Mouse (Mus musculus): ENCODE results near the gene Gjb4. TPM values are rescaled to one million over a fixed set of nuclear protein-coding genes. Genes with fewer than 3 reads are reported as not detected.

Gene Gjb4
- polyA plus RNA-seq, 1 experiment from 2014 or later: 0.31 TPM

GRCm38 (mm10) chr4:127377344-127377743 is 23.5 kb upstream of the Gjb4 start:
- TF ChIP-seq EP300 (IDR thresholded peaks at IDR 0.05): no peak
- TF ChIP-seq CTCF (IDR thresholded peaks at IDR 0.05): peak; percentile 70
- no peak overlapping the region for H3K9ac ChIP-seq (replicated peaks; ENCODE audit: low read depth)
- H3K36me3 ChIP-seq (ENCODE audit: insufficient read depth, low read length): no peaks in the 10 kb centered on the region
- H3K4me3 ChIP-seq (ENCODE audit: low read depth, low read length): no peak overlapping the region
- H3K27ac ChIP-seq (ENCODE audit: low read length): no peak overlapping the region
- no peaks in the 10 kb centered on the region for H3K27me3 ChIP-seq (replicated peaks; ENCODE audit: insufficient read depth, low read length)
- no peaks in the 10 kb centered on the region for H3K9me3 ChIP-seq (ENCODE audit: low read length)
- WGBS: 35% methylated on average over 4 of the region's 4 CpGs
- H3K4me1 ChIP-seq (ENCODE audit: insufficient read depth, low read depth, low read length): no peaks in the 10 kb centered on the region
- no peak for ATAC-seq
- no peak overlapping the region for H3K4me2 ChIP-seq (replicated peaks; ENCODE audit: low read depth, low read length)
- DNase-seq (ENCODE audit: low spot score): no peak

- 85% methylated on average over 17 of the region's 17 CpGs for WGBS
- Histone ChIP-seq H3K4me2 (replicated peaks; ENCODE audit: low read depth, low read length) (no peak overlapping the region), H3K36me3 (ENCODE audit: insufficient read depth, low read length) (no peaks in the 10 kb centered on the region), H3K9me3 (ENCODE audit: low read length) (no peaks in the 10 kb centered on the region), H3K9ac (replicated peaks; ENCODE audit: low read depth) (no peak overlapping the region), H3K4me1 (ENCODE audit: insufficient read depth, low read depth, low read length) (no peaks in the 10 kb centered on the region), H3K27ac (ENCODE audit: low read length) (no peak overlapping the region), H3K27me3 (replicated peaks; ENCODE audit: insufficient read depth, low read length) (no peaks in the 10 kb centered on the region), H3K4me3 (ENCODE audit: low read depth, low read length) (no peak overlapping the region)
- DNase-seq (ENCODE audit: low spot score) (no peak), ATAC-seq (no peak)
- TF ChIP-seq EP300 (IDR thresholded peaks at IDR 0.05) (no peak), CTCF (IDR thresholded peaks at IDR 0.05) (no peak)
Measured at GRCm38 (mm10) chr4:127375541-127376177, 21.8 kb upstream of the Gjb4 start.

DNA sequence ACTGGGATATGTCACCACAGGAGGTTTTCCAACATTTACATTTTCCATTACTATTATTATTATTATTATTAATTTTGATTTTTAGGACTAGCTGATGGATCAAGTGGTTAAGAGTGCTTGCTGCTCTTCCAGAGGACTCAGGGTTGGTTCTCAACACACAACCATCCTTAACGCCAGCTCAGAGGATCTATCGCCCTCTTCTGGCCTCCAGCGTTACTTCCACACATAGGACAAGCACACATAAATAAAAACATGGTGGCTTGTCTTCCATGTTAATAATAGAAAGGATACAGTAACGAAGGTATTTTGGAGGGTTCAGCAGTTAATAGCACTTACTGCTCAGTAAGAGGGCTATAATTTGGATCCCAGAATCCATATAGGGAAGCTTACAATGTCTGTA is 20.8 kb upstream of the Gjb4 start:
- ATAC-seq: no peak
- no peaks in the 10 kb centered on the region for H3K4me1 ChIP-seq (ENCODE audit: insufficient read depth, low read depth, low read length)
- 81% methylated on average over 4 of the region's 4 CpGs for WGBS

DNA sequence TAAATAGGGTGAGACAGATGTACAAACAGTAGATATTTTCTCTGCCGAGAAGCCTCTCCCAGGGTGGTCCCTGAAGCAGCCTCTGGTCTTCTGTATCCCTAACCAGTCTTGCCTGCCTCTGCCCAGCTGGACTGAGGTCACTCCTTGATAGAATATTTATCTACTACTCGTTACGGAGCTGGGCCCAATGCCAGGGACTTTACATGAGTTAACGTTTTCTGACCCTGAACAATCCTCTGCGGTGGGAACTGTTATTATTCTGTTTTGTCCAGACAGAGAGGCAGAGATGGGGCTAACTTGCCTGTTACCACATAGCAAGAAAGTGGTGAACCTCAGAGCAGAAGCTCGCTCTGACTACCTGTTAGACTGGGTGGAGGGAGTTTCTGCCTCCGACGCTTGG is 19.6 kb upstream of the Gjb4 start:
- no peaks in the 10 kb centered on the region for H3K27me3 ChIP-seq (replicated peaks; ENCODE audit: insufficient read depth, low read length)
- H3K9ac ChIP-seq (replicated peaks; ENCODE audit: low read depth): no peak overlapping the region
- no peaks in the 10 kb centered on the region for H3K36me3 ChIP-seq (ENCODE audit: insufficient read depth, low read length)
- no peak for TF ChIP-seq CTCF (IDR thresholded peaks at IDR 0.05)
- TF ChIP-seq EP300 (IDR thresholded peaks at IDR 0.05): no peak
- 29% methylated on average over 8 of the region's 8 CpGs for WGBS
- no peak overlapping the region for H3K27ac ChIP-seq (ENCODE audit: low read length)
- no peak overlapping the region for H3K4me3 ChIP-seq (ENCODE audit: low read depth, low read length)
- DNase-seq (ENCODE audit: low spot score): no peak
- H3K4me1 ChIP-seq (ENCODE audit: insufficient read depth, low read depth, low read length): no peaks in the 10 kb centered on the region
- H3K4me2 ChIP-seq (replicated peaks; ENCODE audit: low read depth, low read length): no peak overlapping the region
- no peak for ATAC-seq
- H3K9me3 ChIP-seq (ENCODE audit: low read length): no peaks in the 10 kb centered on the region

More for the DNA sequence above, 20.8 kb upstream of the Gjb4 start:
- TF ChIP-seq EP300 (IDR thresholded peaks at IDR 0.05) (no peak), CTCF (IDR thresholded peaks at IDR 0.05) (no peak)
- Histone ChIP-seq H3K9ac (replicated peaks; ENCODE audit: low read depth) (no peak overlapping the region), H3K9me3 (ENCODE audit: low read length) (no peaks in the 10 kb centered on the region), H3K36me3 (ENCODE audit: insufficient read depth, low read length) (no peaks in the 10 kb centered on the region), H3K27me3 (replicated peaks; ENCODE audit: insufficient read depth, low read length) (no peaks in the 10 kb centered on the region), H3K27ac (ENCODE audit: low read length) (no peak overlapping the region), H3K4me3 (ENCODE audit: low read depth, low read length) (no peak overlapping the region), H3K4me2 (replicated peaks; ENCODE audit: low read depth, low read length) (no peak overlapping the region)
- DNase-seq (ENCODE audit: low spot score): no peak

GRCm38 (mm10) chr4:127371546-127371945 is 17.7 kb upstream of the Gjb4 start:
- peak; percentile 92 for DNase-seq (ENCODE audit: low spot score)
- Histone ChIP-seq H3K36me3 (ENCODE audit: insufficient read depth, low read length) (no peaks in the 10 kb centered on the region), H3K9ac (replicated peaks; ENCODE audit: low read depth) (no peak overlapping the region), H3K9me3 (ENCODE audit: low read length) (no peaks in the 10 kb centered on the region), H3K4me1 (ENCODE audit: insufficient read depth, low read depth, low read length) (no peaks in the 10 kb centered on the region), H3K27me3 (replicated peaks; ENCODE audit: insufficient read depth, low read length) (no peaks in the 10 kb centered on the region), H3K4me3 (ENCODE audit: low read depth, low read length) (no peak overlapping the region), H3K27ac (ENCODE audit: low read length) (no peak overlapping the region), H3K4me2 (replicated peaks; ENCODE audit: low read depth, low read length) (no peak overlapping the region)
- ATAC-seq: peak; percentile 92
- TF ChIP-seq EP300 (IDR thresholded peaks at IDR 0.05): peak; percentile 31; the same call in 1 of the 2 replicates
- TF ChIP-seq CTCF (IDR thresholded peaks at IDR 0.05): peak; percentile 40
- 41% methylated on average over 5 of the region's 5 CpGs for WGBS

DNA sequence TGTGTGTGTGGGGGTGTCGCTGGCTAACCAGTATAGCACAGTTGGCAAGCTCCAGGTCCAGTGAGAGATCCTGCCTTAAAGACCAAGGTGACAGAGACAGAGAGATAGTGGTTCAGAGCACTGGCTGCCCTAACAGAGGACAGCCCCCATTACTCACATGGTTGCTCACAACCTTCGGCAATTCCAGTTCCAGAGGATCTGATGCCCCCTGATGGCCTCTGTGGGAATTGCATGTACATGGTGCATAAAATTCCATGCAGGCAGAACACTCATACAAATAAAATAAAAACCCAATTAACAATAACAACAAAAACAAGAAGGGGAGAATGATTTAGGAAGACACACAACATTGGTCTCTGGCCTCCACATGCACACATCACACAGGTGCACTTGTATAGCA is 16.6 kb upstream of the Gjb4 start:
- H3K9me3 ChIP-seq (ENCODE audit: low read length): no peaks in the 10 kb centered on the region
- DNase-seq (ENCODE audit: low spot score) (no peak), ATAC-seq (no peak)
- no peak overlapping the region for H3K4me2 ChIP-seq (replicated peaks; ENCODE audit: low read depth, low read length)
- no peak overlapping the region for H3K9ac ChIP-seq (replicated peaks; ENCODE audit: low read depth)
- no peak overlapping the region for H3K27ac ChIP-seq (ENCODE audit: low read length)
- no peaks in the 10 kb centered on the region for H3K36me3 ChIP-seq (ENCODE audit: insufficient read depth, low read length)
- H3K4me1 ChIP-seq (ENCODE audit: insufficient read depth, low read depth, low read length): no peaks in the 10 kb centered on the region
- no peaks in the 10 kb centered on the region for H3K27me3 ChIP-seq (replicated peaks; ENCODE audit: insufficient read depth, low read length)
- H3K4me3 ChIP-seq (ENCODE audit: low read depth, low read length): no peak overlapping the region
- 44% methylated on average over 2 of the region's 2 CpGs for WGBS
- TF ChIP-seq EP300 (IDR thresholded peaks at IDR 0.05): no peak
- TF ChIP-seq CTCF (IDR thresholded peaks at IDR 0.05): peak; percentile 57

All from lung, postnatal 0 days (tissue).